Mouse (Mus musculus) lung, embryonic 16.5 days (tissue): ENCODE results near the gene Zfp961. TPM values are rescaled to one million over a fixed set of nuclear protein-coding genes. Genes with fewer than 3 reads are reported as not detected.
"Not testable (repeated sequence)": the region's sequence is repeated elsewhere in the genome, so short reads cannot be mapped to it uniquely, and the experiment has no call there.

ENCODE experiments used
- ATAC-seq: fragments of 200-750 bp; cut with Nextera tagmentation; 2 replicates; pipeline ENCODE4 v1.8.0; 2017; ENCODE audit warnings: low read depth, mild to moderate bottlenecking, moderate library complexity
- H3K27ac ChIP-seq: fragments of 300-500 bp; sonication (generic); 2 replicates; pipeline ENCODE4 v1.5.1; 2014; ENCODE audit warnings: mild to moderate bottlenecking, control low read depth, low read length
- H3K27me3 ChIP-seq: fragments of 300-500 bp; sonication (generic); 2 replicates; pipeline ENCODE4 v1.6.1; 2014; ENCODE audit warnings: low read depth, low read length, mixed read lengths; ENCODE audit not compliant: control insufficient read depth, insufficient read depth
- H3K36me3 ChIP-seq: fragments of 300-500 bp; sonication (generic); 2 replicates; pipeline ENCODE4 v1.6.1; 2014; ENCODE audit warnings: low read length; ENCODE audit not compliant: control insufficient read depth, insufficient read depth
- H3K4me1 ChIP-seq: fragments of 300-500 bp; sonication (generic); replicated peaks from 2 replicates; pipeline ENCODE4 v1.6.1; 2014; ENCODE audit warnings: low read length, mixed read lengths; ENCODE audit not compliant: control insufficient read depth, insufficient read depth
- H3K4me2 ChIP-seq: fragments of 300-500 bp; sonication (generic); 2 replicates; pipeline ENCODE4 v1.6.1; 2014; ENCODE audit warnings: low read depth, low read length, control low read depth
- H3K4me3 ChIP-seq: fragments of 300-500 bp; sonication (generic); 2 replicates; pipeline ENCODE4 v1.5.1; 2014; ENCODE audit warnings: mild to moderate bottlenecking, low read length, control low read depth
- H3K9ac ChIP-seq: fragments of 300-500 bp; sonication (generic); 2 replicates; pipeline ENCODE4 v1.6.1; 2014; ENCODE audit warnings: low read length, control low read depth
- H3K9me3 ChIP-seq: fragments of 300-500 bp; sonication (generic); 2 replicates; pipeline ENCODE4 v1.6.1; 2016; ENCODE audit warnings: low read length; ENCODE audit not compliant: control insufficient read depth
- WGBS: fragments of 180-500 bp; shearing (Covaris S2); extraction: QIAGEN DNeasy Blood & Tissue Kit; methylation state at CpG from one replicate; pipeline ENCODE4 v1.1.7; 2014; 5-methylcytosine and 5-hydroxymethylcytosine counted together
- polyA plus RNA-seq: library from polyadenylated mRNA; unstranded; fragments of >200 nt; fragmentation: Nextera tagmentation; extraction: Ambion mirVana; gene quantifications from 2 replicates; pipeline ENCODE4 v1.2.1, GENCODE M21; 2015

The Zfp961 gene
- polyA plus RNA-seq = 22.4 and 24.4 TPM in 2 replicates

- 3% methylated on average over 34 of the region's 34 CpGs for WGBS
- H3K27ac ChIP-seq = peak within 1 kb of the TSS; percentile 74
- peak; percentile 100 for ATAC-seq
Observed at GRCm38 (mm10) chr8:71950482-71951221, at the start of gene Zfp961. Gene Zfp961 (plus strand): TSS chr8:71951038.

GRCm38 (mm10) chr8:71903084-71903483, 47.8 kb upstream of the Zfp961 start:
- not testable (repeated sequence) for H3K9ac ChIP-seq, H3K4me3 ChIP-seq, H3K27me3 ChIP-seq, H3K27ac ChIP-seq, H3K4me2 ChIP-seq, ATAC-seq, H3K9me3 ChIP-seq, H3K36me3 ChIP-seq, H3K4me1 ChIP-seq
- 44% methylated on average over 1 of the region's 1 CpGs for WGBS

More at GRCm38 (mm10) chr8:71950482-71951221, at the start of gene Zfp961:
- peaks cover 11% of the 10 kb centered on the region; the same call in 1 of the 2 replicates for H3K4me1 ChIP-seq
- H3K27me3 ChIP-seq = no peaks in the 10 kb centered on the region
- peaks cover 9% of the 10 kb centered on the region for H3K36me3 ChIP-seq
- peak within 1 kb of the TSS; percentile 73 for H3K4me3 ChIP-seq
- H3K4me2 ChIP-seq = peak within 1 kb of the TSS; percentile 86
- H3K9ac ChIP-seq = peak within 1 kb of the TSS; percentile 83
- peaks cover 5% of the 10 kb centered on the region; the same call in 1 of the 2 replicates for H3K9me3 ChIP-seq

GRCm38 (mm10) chr8:71906809-71907208, 44.0 kb upstream of the Zfp961 start:
- no peak for ATAC-seq

GRCm38 (mm10) chr8:71907798-71908257, 43.0 kb upstream of the Zfp961 start:
- Histone ChIP-seq H3K9ac (no peak overlapping the region), H3K27ac (peak overlapping the region; percentile 97)
- WGBS = 93% methylated on average over 5 of the region's 5 CpGs

More at GRCm38 (mm10) chr8:71906809-71907208, 44.0 kb upstream of the Zfp961 start:
- Histone ChIP-seq H3K27ac (no peak overlapping the region), H3K4me2 (no peak overlapping the region), H3K4me3 (no peak overlapping the region), H3K4me1 (no peaks in the 10 kb centered on the region), H3K27me3 (no peaks in the 10 kb centered on the region), H3K9ac (no peak overlapping the region), H3K9me3 (no peaks in the 10 kb centered on the region), H3K36me3 (no peaks in the 10 kb centered on the region)
- WGBS = 97% methylated on average over 1 of the region's 1 CpGs

GRCm38 (mm10) chr8:71908309-71909261, 42.3 kb upstream of the Zfp961 start, which contains the start of the genes Zfp882 and Zfp617:
Gene Zfp882 (plus strand): TSS chr8:71908608.
Gene Zfp617 (plus strand): TSS chr8:71908635.
- H3K4me1 ChIP-seq = no peaks in the 10 kb centered on the region
- peak within 1 kb of the TSS; percentile 71 for H3K4me3 ChIP-seq
- H3K36me3 ChIP-seq = no peaks in the 10 kb centered on the region; the same call in 1 of the 2 replicates
- peak within 1 kb of the TSS; percentile 90 for H3K9ac ChIP-seq
- ATAC-seq = peak; percentile 96
- peak within 1 kb of the TSS; percentile 97 for H3K27ac ChIP-seq
- no peaks in the 10 kb centered on the region for H3K27me3 ChIP-seq
- no peaks in the 10 kb centered on the region for H3K9me3 ChIP-seq
- H3K4me2 ChIP-seq = peak within 1 kb of the TSS; percentile 59
- WGBS = 4% methylated on average over 47 of the region's 47 CpGs

More at GRCm38 (mm10) chr8:71907798-71908257, 43.0 kb upstream of the Zfp961 start:
- ATAC-seq = no peak
- peak overlapping the region; percentile 71 for H3K4me3 ChIP-seq
- H3K27me3 ChIP-seq = no peaks in the 10 kb centered on the region
- H3K4me2 ChIP-seq = peak overlapping the region; percentile 59
- no peaks in the 10 kb centered on the region for H3K9me3 ChIP-seq
- no peaks in the 10 kb centered on the region for H3K4me1 ChIP-seq
- no peaks in the 10 kb centered on the region for H3K36me3 ChIP-seq

- no peak for ATAC-seq
- H3K36me3 ChIP-seq = peaks cover 10% of the 10 kb centered on the region; the same call in 1 of the 2 replicates
- H3K4me3 ChIP-seq = no peak overlapping the region
- no peak overlapping the region for H3K9ac ChIP-seq
- WGBS = 87% methylated on average over 2 of the region's 2 CpGs
- no peaks in the 10 kb centered on the region for H3K27me3 ChIP-seq
- no peaks in the 10 kb centered on the region for H3K4me1 ChIP-seq
- H3K4me2 ChIP-seq = no peak overlapping the region
- H3K9me3 ChIP-seq = no peaks in the 10 kb centered on the region
- no peak overlapping the region for H3K27ac ChIP-seq
Observed at GRCm38 (mm10) chr8:71912286-71912685, 38.6 kb upstream of the Zfp961 start.

GRCm38 (mm10) chr8:71922567-71923401, 28.1 kb upstream of the Zfp961 start:
- under 1% methylated on average over 57 of the region's 57 CpGs for WGBS
- peak; percentile 100 for ATAC-seq

GRCm38 (mm10) chr8:71925791-71926190, 25.0 kb upstream of the Zfp961 start:
- H3K27ac ChIP-seq = no peak overlapping the region
- 94% methylated on average over 5 of the region's 5 CpGs for WGBS
- H3K27me3 ChIP-seq = no peaks in the 10 kb centered on the region
- H3K4me3 ChIP-seq = no peak overlapping the region
- H3K36me3 ChIP-seq = peaks cover 21% of the 10 kb centered on the region
- peaks cover 5% of the 10 kb centered on the region for H3K4me1 ChIP-seq
- no peak overlapping the region for H3K9ac ChIP-seq
- H3K4me2 ChIP-seq = no peak overlapping the region
- no peak for ATAC-seq
- no peaks in the 10 kb centered on the region for H3K9me3 ChIP-seq

More at GRCm38 (mm10) chr8:71922567-71923401, 28.1 kb upstream of the Zfp961 start:
- Histone ChIP-seq H3K36me3 (peaks cover 3% of the 10 kb centered on the region; the same call in 1 of the 2 replicates), H3K27me3 (no peaks in the 10 kb centered on the region), H3K4me2 (peak overlapping the region; percentile 81), H3K9me3 (no peaks in the 10 kb centered on the region), H3K4me3 (peak overlapping the region; percentile 82), H3K27ac (peak overlapping the region; percentile 98), H3K4me1 (peaks cover 5% of the 10 kb centered on the region), H3K9ac (peak overlapping the region; percentile 92)
